Mouse (Mus musculus): Measurements from ENCODE around the gene Foxn2. TPM values are rescaled to one million over a fixed set of nuclear protein-coding genes. Genes with fewer than 3 reads are reported as not detected.

Gene Foxn2
- total RNA-seq, 2 experiments from 2014 or later: 8.7 to 9.9 TPM

- intact Hi-C loops (cut with DNase I): no loop called here
Measured at GRCm38 (mm10) chr17:88537842-88538430, 97.4 kb downstream of the Foxn2 start.

More at GRCm38 (mm10) chr17:88537842-88538430, 97.4 kb downstream of the Foxn2 start:
- DNase-seq: no peak

Other genes with a start within 250 kb of the Foxn2 start
- gene Ppp1r21, start 89.4 kb downstream of the Foxn2 start, total RNA-seq (2021): 10 to 100 TPM in 1 of 2 experiments, 1 to 10 TPM in 1; 9.6 to 13.4 TPM
- 10 to 100 TPM; 17.4 to 20.3 TPM for gene Ston1, start 157.0 kb downstream of the Foxn2 start, total RNA-seq (2021)
- not detected for gene Gtf2a1l, start 227.9 kb downstream of the Foxn2 start, total RNA-seq (2021)